Mouse (Mus musculus) liver, postnatal 0 days (tissue): ENCODE data around the gene Gm20532. TPM values are rescaled to one million over a fixed set of nuclear protein-coding genes. Genes with fewer than 3 reads are reported as not detected.

ENCODE experiments used
- ATAC-seq: fragments of 200-750 bp; cut with Nextera tagmentation; 2 replicates; pipeline ENCODE4 v1.8.0; 2017; ENCODE audit warnings: mild to moderate bottlenecking, moderate library complexity
- DNase-seq: peaks from one replicate; pipeline ENCODE4 v3.0.0-alpha.2; 2016
- H3K27ac ChIP-seq: fragments of 300-500 bp; sonication (generic); 2 replicates; pipeline ENCODE4 v1.5.1; 2014; ENCODE audit warnings: antibody characterized with exemption, moderate library complexity, mild to moderate bottlenecking, low read depth
- H3K27me3 ChIP-seq: fragments of 300-500 bp; sonication (generic); 2 replicates; pipeline ENCODE4 v1.6.1; 2014; ENCODE audit warnings: low read length, control low read depth, mixed read lengths; ENCODE audit not compliant: insufficient read depth
- H3K36me3 ChIP-seq: fragments of 300-500 bp; sonication (generic); replicated peaks from 2 replicates; pipeline ENCODE4 v1.6.1; 2014; ENCODE audit warnings: mild to moderate bottlenecking, control low read depth, low read length, moderate library complexity, mixed read lengths; ENCODE audit not compliant: insufficient read depth
- H3K4me1 ChIP-seq: fragments of 300-500 bp; sonication (generic); 2 replicates; pipeline ENCODE4 v1.6.1; 2014; ENCODE audit warnings: antibody characterized with exemption, mild to moderate bottlenecking, control low read depth; ENCODE audit not compliant: insufficient read depth
- H3K4me2 ChIP-seq: fragments of 300-500 bp; sonication (generic); 2 replicates; pipeline ENCODE4 v1.6.1; 2014; ENCODE audit warnings: low read depth, mild to moderate bottlenecking, low read length, moderate library complexity, mixed read lengths
- H3K4me3 ChIP-seq: fragments of 300-500 bp; sonication (generic); 2 replicates; pipeline ENCODE4 v1.5.1; 2014; ENCODE audit warnings: low read depth, low read length
- H3K9ac ChIP-seq: fragments of 300-500 bp; sonication (generic); replicated peaks from 2 replicates; pipeline ENCODE4 v1.6.1; 2014; ENCODE audit warnings: mild to moderate bottlenecking, moderate library complexity
- H3K9me3 ChIP-seq: fragments of 300-500 bp; sonication (generic); 2 replicates; pipeline ENCODE4 v1.6.1; 2016; ENCODE audit warnings: mild to moderate bottlenecking, control low read depth, low read length, mixed read lengths
- CTCF ChIP-seq: sonication (generic); IDR thresholded peaks from 2 replicates; pipeline ENCODE4 v1.5.1; 2016; ENCODE audit warnings: antibody characterized with exemption, low read depth
- EP300 ChIP-seq: IDR thresholded peaks from 2 replicates; pipeline ENCODE4 v1.6.1; 2016; ENCODE audit warnings: antibody characterized with exemption, low read depth, mild to moderate bottlenecking
- WGBS: fragments of 180-500 bp; shearing (Covaris S2); extraction: QIAGEN DNeasy Blood & Tissue Kit; methylation state at CpG from one replicate; pipeline ENCODE4 v1.1.7; 2014; ENCODE audit not compliant: insufficient replicate concordance; 5-methylcytosine and 5-hydroxymethylcytosine counted together
- polyA plus RNA-seq: library from polyadenylated mRNA; unstranded; fragments of >200 nt; fragmentation: Nextera tagmentation; extraction: Ambion mirVana; gene quantifications from 2 replicates; pipeline ENCODE4 v1.2.1, GENCODE M21; 2015

Gene Gm20532
- polyA plus RNA-seq, 1 experiment from 2014 or later, result not detected

DNA sequence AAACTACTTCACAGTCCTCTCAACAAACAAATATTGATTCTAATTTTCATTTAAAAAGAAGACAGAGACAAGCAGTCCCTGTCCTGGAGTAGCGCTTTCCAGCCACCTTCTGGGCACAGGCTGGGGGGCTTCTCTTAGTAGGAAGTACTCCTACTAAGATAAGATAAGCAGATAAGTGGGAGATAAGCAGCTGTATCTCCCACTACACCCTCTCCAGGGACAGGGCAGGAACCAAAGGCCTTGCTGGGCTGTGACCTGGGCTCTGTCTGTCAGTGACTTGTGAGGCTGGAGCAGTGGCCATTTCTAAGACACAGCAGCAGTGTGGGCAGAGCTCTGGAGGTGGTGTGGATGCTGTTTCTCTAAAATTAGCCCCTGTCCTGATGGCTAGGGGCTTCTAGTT lies 11.1 kb upstream of the Gm20532 start:
- DNase-seq (no peak), ATAC-seq (no peak)
- Histone ChIP-seq H3K4me3 (no peak overlapping the region), H3K36me3 (no peaks in the 10 kb centered on the region), H3K9ac (0 out of 2 replicates have a peak overlapping the region, but pooled peaks have one; percentile 31), H3K27ac (peak overlapping the region; percentile 19; the same call in 1 of the 2 replicates), H3K27me3 (no peaks in the 10 kb centered on the region), H3K4me1 (peaks cover 33% of the 10 kb centered on the region), H3K4me2 (no peak overlapping the region), H3K9me3 (no peaks in the 10 kb centered on the region)
- TF ChIP-seq EP300 (no peak), CTCF (no peak)
- WGBS, result 65% methylated on average over 1 of the region's 1 CpGs

DNA sequence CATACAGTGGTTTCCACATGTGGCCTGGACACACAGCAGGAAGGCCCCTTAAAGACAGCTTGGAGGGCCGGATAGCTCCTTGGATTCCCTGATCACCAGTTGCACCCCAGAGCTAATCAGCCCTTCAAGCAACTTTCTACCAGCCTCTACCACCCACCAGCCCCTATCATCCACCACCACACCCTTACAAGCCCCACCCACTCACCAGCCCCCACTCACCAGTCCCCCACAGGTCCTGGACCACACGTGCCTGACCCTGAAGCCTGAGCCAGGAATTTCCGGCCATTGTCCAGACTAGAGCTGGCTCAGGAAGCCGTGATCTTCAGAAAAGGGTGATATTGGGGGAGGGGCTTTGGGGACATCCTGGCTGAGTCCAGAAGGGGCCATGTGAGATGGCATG lies 10.6 kb upstream of the Gm20532 start:
- 43% methylated on average over 4 of the region's 4 CpGs for WGBS
- peak overlapping the region; percentile 72 for H3K27ac ChIP-seq
- TF ChIP-seq CTCF (no peak), EP300 (peak; percentile 48; the same call in 1 of the 2 replicates)
- peak overlapping the region; percentile 31; the same call in 1 of the 2 replicates for H3K9ac ChIP-seq
- H3K36me3 ChIP-seq, result no peaks in the 10 kb centered on the region
- peaks cover 29% of the 10 kb centered on the region for H3K4me1 ChIP-seq
- no peak overlapping the region for H3K4me3 ChIP-seq
- DNase-seq, result no peak
- H3K4me2 ChIP-seq, result peak overlapping the region; percentile 18; the same call in 1 of the 2 replicates
- H3K9me3 ChIP-seq, result no peaks in the 10 kb centered on the region
- ATAC-seq, result peak; percentile 42
- H3K27me3 ChIP-seq, result no peaks in the 10 kb centered on the region

DNA sequence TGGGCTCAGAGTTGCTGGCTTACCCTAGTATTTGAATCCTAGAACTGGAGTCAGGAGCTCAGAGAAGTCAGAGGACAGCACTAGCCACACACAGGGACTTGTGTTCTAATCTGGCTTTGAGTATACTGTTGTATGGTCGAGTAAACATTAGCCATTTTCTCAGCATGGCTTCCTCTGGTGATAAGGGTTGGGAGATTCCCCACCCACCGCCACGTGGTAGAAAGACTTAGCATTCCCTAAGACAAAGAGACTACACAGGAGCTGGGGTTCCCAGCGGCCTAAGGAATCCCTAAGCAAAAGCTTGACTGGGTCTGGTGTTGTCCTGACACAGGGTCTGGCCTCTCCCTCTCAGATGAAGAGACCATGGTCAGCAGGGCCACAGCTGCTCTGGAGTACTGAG lies 10.0 kb upstream of the Gm20532 start:
- no peak for DNase-seq
- no peaks in the 10 kb centered on the region for H3K9me3 ChIP-seq
- 29% methylated on average over 4 of the region's 4 CpGs for WGBS
- no peak for ATAC-seq
- no peaks in the 10 kb centered on the region for H3K27me3 ChIP-seq
- H3K4me3 ChIP-seq, result no peak overlapping the region
- no peak overlapping the region for H3K4me2 ChIP-seq
- no peaks in the 10 kb centered on the region for H3K36me3 ChIP-seq
- H3K4me1 ChIP-seq, result peaks cover 29% of the 10 kb centered on the region
- TF ChIP-seq EP300, result no peak
- TF ChIP-seq CTCF, result no peak
- H3K9ac ChIP-seq, result peak overlapping the region; percentile 21; the same call in 1 of the 2 replicates
- H3K27ac ChIP-seq, result peak overlapping the region; percentile 72

DNA sequence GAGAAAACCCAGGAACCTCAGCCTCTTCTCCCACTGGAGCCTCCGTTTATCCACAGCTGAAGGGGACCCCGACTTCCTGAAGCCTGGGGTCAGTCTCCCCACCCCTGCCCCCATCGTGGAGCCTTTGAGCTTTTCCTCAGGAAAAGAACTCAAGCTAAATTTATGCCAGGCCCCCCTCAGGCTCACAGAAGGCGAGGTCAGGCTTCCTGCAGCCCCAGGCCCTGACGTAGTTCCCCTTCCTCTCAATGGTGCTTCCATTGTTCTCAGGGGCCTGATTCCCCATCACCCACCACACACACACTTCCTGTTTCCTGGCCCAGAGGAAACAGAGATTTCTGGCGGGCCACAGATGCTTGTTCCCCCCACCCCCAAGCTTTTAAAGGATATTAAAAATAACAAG lies 8.1 kb upstream of the Gm20532 start:
- no peaks in the 10 kb centered on the region for H3K36me3 ChIP-seq
- ATAC-seq (peak; percentile 48), DNase-seq (no peak)
- H3K9ac ChIP-seq, result no peak overlapping the region
- WGBS, result 34% methylated on average over 6 of the region's 6 CpGs
- H3K4me2 ChIP-seq, result no peak overlapping the region
- TF ChIP-seq EP300 (peak; percentile 74), CTCF (no peak)
- H3K27ac ChIP-seq, result peak overlapping the region; percentile 72
- no peaks in the 10 kb centered on the region for H3K27me3 ChIP-seq
- H3K4me1 ChIP-seq, result peaks cover 22% of the 10 kb centered on the region
- no peaks in the 10 kb centered on the region for H3K9me3 ChIP-seq
- H3K4me3 ChIP-seq, result no peak overlapping the region

DNA sequence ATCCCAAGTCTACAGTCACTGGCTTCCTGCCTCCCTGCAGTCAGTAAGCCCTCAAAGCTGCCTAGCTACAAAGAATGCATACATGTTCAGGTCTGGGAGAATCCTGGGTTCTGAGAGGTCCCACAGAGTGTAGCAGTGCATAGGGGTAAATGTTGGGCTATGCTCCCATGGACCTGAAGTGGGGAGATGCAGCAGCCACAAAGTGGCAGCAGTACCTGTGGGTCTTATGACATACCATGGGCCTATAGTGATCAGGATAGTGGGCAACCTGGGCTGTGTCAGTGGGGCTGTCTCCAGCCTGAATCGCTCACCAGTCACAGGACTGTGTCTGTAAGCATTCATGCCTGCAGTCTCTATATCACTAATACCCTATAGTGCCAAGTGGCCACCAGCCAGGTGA lies 6.7 kb upstream of the Gm20532 start, which contains the start of gene Egfl7:
Gene Egfl7, plus strand, starts transcription at position 301 of the 400 bp plus-strand sequence.
- Histone ChIP-seq H3K27me3 (no peaks in the 10 kb centered on the region), H3K9me3 (no peaks in the 10 kb centered on the region), H3K4me2 (no peak within 1 kb of the TSS), H3K9ac (no peak within 1 kb of the TSS; the same call in 1 of the 2 replicates), H3K4me1 (peaks cover 16% of the 10 kb centered on the region), H3K27ac (peak within 1 kb of the TSS; percentile 72), H3K36me3 (no peaks in the 10 kb centered on the region), H3K4me3 (no peak within 1 kb of the TSS)
- DNase-seq (no peak), ATAC-seq (no peak)
- TF ChIP-seq EP300, result no peak
- no peak for TF ChIP-seq CTCF
- WGBS, result 83% methylated on average over 1 of the region's 1 CpGs

DNA sequence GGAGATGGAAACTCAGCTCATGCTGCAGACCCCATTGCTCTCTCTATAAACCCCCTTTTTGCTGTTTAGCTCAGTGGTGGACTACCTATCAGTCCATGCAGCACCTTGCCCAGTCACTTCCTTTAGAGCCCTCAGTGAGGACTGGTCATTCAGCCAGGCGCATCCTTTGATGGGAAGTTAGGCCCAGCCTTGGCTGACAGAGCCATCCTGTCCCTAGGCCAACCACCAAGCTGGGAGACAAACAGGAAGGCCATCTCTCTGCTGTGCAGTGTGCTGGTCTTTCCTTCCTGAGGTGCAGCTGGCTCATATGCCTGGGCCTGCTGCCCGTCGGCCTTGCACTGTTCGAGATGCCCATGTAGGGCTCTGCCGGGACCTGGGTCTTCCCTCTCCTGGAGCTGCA lies 5.7 kb upstream of the Gm20532 start:
- Histone ChIP-seq H3K4me1 (peaks cover 12% of the 10 kb centered on the region), H3K9ac (no peak overlapping the region; the same call in 1 of the 2 replicates)
- 63% methylated on average over 4 of the region's 5 CpGs for WGBS

More for the DNA sequence above, 5.7 kb upstream of the Gm20532 start:
- Histone ChIP-seq H3K9me3 (no peaks in the 10 kb centered on the region), H3K4me2 (no peak overlapping the region), H3K36me3 (no peaks in the 10 kb centered on the region), H3K27me3 (0 out of 2 replicates have a peak, but pooled peaks cover 2% of the 10 kb centered on the region), H3K4me3 (no peak overlapping the region), H3K27ac (peak overlapping the region; percentile 63)
- no peak for TF ChIP-seq CTCF
- TF ChIP-seq EP300, result no peak
- DNase-seq, result no peak
- ATAC-seq, result no peak
